Mouse (Mus musculus) cortical plate, adult 2 months (tissue): ENCODE data around the gene Flnb.

ENCODE experiments used
- CTCF ChIP-seq: fragments of 200-500 bp; IDR thresholded peaks from 2 replicates; pipeline ENCODE4 v1.5.1; 2011; ENCODE audit warnings: mild to moderate bottlenecking, control low read depth, low read length; ENCODE audit not compliant: insufficient read depth; ENCODE audit errors: extremely low read depth
- POLR2A ChIP-seq: fragments of 200-500 bp; IDR thresholded peaks from 2 replicates; pipeline ENCODE4 v1.6.1; 2011; ENCODE audit warnings: mild to moderate bottlenecking, low read length, control low read depth; ENCODE audit not compliant: insufficient read depth; ENCODE audit errors: extremely low read depth

- no peak for TF ChIP-seq CTCF
- no peak for TF ChIP-seq POLR2A
Measured at GRCm38 (mm10) chr14:7842631-7843332, 25.0 kb downstream of the Flnb start.
